Mouse (Mus musculus) lung, postnatal 14 days (tissue): ENCODE results near the gene Nrm.
A peak's percentile ranks its signal among the peaks of the same experiment; 100 is the strongest.

Source experiments
- DNase-seq: peaks from one replicate; pipeline ENCODE4 v3.0.0; 2021

The Nrm gene

DNA sequence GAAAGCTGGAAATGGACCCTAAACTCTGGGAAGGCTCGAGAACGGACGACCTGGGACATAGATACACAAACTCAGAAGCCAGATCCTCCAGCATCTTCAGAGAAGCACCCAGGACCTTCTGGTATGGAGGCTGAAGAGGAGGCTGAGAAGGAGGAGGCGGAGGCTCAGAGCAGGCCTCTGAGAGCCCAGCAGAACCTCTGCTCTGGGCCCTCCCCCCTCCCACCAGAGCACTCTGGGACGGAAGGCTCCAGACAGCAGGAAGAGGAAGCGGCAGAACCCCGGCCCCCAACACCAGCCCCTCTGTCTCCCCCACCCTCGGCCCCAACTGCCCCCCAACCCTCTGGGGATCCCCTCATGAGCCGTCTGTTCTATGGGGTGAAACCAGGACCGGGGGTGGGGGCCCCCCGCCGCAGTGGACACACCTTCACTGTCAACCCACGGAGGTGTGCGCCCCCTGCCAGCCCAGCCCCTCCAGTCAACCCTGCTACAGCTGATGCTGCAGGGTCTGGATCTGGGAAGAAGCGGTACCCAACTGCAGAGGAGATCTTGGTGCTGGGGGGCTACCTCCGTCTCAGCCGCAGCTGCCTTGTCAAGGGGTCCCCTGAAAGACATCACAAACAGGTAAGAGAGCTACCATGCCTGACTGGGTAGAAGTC is 7.2 kb downstream of the Nrm start:
- DNase-seq = peak; percentile 51

- no peak for DNase-seq
Measured at GRCm38 (mm10) chr17:35868961-35869345, 7.8 kb downstream of the Nrm start.

DNA sequence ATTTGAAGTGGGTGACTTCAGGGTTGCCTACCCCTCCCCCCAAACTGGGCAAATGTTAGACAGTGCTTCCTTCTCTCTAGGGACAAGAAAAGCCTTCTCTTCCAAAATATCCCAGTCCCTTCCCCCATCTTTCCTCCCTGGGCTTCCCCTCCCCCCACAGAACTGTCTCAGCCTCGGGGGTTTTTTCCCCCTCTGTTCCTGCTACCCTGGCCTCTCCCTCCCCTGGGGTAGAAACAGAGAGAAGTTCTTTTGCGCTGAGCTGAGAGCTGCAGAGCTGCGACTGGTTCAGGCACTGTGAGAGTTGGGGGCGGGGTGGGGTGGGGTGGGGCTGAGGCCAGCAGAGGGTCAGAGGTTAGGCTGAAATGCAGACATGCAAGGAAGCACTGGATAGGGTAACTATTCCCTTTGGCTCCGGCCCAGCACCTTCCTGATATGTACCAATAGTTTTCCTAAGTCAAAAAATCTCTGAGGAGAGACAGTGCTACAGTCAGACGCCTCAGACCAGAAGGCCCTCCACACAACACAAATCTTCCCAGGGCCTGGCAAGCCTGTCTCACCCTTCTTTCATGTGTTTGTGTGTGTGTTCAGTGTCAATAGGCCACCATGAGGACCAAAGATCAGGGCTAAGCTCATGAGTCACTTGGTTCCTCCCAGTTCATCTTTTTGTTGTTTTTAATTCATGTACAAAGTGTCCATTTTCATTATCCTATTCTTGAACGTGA is 8.4 kb downstream of the Nrm start:
- DNase-seq = peak; percentile 59

DNA sequence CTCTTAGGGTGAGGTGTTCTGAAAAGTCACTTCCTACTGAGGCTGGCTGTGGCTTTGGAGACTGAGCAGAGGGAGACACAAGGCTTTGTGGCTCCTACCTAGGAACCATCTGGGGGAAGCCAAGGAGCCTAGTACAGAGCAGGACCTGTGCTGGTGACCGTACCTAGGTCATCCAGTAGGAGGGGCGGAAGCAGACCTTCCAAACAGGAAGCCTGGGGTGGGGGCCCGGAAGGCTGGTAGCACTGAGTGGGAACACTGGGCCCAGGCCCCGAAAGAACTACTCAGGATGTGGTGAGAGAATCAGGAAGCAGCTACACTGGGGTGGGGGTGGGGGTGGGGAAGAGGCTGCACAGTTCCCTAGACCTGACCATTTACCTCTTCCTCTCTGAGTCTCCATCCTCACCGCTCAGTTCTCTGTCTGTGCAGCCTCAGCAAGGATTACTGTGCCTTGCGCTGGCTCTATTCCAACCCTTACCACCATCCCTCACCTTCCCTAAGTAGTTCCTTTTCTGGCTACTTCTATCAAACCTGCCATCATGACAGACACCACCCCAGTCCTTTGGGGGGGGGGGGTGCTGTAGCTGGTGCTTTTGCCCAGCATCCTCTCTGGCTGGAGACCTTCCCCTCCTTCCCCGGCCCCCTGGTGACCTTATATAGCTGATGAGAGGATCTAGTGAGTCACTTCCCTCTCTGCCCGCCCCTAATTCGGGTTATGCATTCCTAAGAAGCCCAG is 9.2 kb downstream of the Nrm start:
- peak; percentile 76 for DNase-seq

- peak; percentile 45 for DNase-seq
Measured at GRCm38 (mm10) chr17:35870884-35871696, 10.0 kb downstream of the Nrm start.

GRCm38 (mm10) chr17:35873774-35874519 is 12.8 kb downstream of the Nrm start:
- DNase-seq = peak; percentile 92

- DNase-seq = no peak
Measured at GRCm38 (mm10) chr17:35874721-35875120, 13.6 kb downstream of the Nrm start.

DNA sequence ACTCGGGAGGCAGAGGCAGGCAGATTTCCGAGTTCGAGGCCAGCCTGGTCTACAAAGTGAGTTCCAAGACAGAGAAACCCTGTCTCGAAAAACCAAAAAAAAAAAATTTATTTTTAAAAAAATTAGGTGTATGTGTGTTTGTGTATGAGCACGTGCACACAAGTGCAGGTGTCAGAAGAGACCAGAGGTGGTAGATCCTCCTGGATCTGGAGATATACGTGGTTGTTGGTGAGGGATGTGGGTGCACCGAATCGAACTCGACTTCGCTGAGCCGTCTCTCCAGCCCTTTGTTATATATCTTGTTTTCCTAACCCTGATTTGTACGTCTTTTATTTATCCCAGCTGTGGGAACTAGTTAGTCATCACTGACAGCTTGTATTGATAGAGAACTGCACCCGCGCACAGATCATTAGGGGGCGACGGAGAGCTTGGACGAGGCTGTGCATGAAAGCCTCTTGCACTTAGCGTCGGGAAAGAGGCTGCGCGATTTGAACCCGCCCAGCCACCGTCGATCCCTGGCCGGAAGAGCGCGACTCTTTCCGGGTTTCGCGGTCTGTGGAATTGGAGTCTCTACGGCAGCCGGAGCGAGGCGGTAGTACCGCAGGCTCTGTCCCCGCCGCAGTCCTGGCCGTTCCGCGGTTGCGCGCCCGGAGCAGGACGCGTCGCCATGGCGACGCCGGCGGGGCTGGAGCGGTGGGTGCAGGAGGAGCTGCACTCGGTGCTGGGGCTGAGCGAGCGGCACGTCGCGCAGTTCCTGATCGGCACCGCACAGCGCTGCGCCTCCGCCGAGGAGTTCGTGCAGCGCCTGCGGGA is 18.3 kb downstream of the Nrm start, which contains the start of gene Dhx16:
Gene Dhx16, plus strand, starts transcription at position 575 of the 813 bp plus-strand sequence.
- DNase-seq = peak; percentile 97

DNA sequence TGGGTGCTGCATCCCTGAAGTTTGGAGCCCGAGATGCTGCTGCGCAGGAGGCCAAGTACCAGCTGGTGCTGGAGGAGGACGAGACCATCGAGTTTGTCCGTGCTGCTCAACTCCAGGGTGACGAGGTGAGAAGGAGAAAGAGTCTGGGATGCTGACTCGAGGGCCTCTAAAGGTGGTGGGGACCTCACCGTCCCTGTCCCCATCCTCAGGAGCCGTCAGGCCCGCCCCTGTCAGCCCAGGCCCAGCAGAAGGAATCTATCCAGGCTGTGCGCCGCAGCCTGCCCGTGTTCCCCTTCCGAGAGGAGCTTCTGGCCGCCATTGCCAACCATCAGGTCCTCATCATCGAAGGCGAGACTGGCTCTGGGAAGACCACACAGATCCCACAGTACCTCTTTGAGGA is 21.8 kb downstream of the Nrm start:
- no peak for DNase-seq

DNA sequence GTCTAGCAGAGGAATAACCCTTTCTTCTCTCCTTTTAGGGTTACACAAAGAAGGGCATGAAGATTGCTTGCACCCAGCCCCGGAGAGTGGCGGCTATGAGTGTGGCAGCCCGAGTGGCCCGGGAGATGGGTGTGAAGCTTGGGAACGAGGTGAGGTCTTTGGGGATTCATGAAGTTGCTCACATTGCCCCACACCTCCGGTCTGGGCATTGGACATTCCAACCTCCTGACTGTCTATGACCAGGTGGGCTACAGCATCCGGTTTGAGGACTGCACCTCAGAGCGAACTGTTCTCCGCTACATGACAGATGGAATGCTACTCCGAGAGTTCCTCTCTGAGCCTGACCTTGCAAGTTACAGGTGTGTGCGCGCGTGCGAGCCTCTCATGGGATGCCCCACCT is 22.7 kb downstream of the Nrm start:
- no peak for DNase-seq

DNA sequence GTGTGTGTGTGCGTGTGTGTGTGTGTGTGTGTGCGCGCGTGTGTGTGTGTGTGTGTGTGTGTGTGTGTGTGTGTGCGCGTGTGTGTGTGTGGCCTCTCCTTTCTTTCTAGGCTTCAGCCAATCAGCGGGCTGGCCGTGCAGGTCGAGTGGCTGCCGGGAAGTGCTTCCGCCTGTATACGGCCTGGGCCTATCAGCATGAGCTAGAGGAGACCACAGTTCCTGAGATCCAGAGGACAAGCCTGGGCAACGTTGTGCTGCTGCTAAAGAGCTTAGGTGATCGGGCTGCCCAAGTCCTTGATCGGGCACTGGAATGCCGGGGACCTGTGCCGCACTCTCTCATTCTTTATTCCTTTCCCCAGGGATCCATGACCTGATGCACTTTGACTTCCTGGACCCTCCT is 26.6 kb downstream of the Nrm start:
- DNase-seq = no peak

- DNase-seq = peak; percentile 91
Measured at GRCm38 (mm10) chr17:35896781-35897643, 35.9 kb downstream of the Nrm start, which contains the start of gene 2310061I04Rik. Gene 2310061I04Rik, minus strand, starts transcription at chr17:35897431.

GRCm38 (mm10) chr17:35897644-35898573 is 36.8 kb downstream of the Nrm start:
- DNase-seq = no peak

- DNase-seq = no peak
Measured at GRCm38 (mm10) chr17:35900636-35901035, 39.5 kb downstream of the Nrm start.

DNA sequence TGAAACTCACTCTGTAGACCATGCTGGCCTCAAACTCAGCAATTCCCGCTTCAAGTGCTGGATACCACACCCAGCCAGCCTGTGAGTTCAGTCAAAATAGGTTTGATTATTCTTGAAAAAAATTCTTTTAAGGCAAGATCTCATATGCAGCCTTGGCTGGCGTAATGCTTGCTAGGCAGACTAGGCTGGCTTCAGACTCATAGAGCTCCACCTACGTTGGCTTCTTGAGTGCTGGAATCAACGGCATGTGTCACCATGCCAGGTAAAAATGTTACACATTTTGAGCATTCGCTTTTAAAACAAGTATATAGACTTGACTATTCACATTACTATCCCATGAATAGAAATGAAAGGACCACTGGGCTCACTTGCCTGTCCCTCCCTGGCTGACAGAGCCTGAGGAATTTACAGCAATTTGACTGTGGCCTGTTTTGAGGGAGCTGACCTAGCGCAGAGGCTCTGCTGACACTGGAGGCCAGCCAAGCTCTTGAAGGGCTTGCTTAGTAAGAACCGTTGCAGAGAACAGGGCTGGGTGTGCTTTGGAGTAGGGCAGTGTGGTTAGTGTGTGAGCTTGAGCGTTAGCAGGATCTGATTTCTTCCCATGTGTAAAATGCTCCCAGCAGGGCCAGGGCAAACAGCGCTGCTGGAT is 42.3 kb downstream of the Nrm start:
- DNase-seq = peak; percentile 77

DNA sequence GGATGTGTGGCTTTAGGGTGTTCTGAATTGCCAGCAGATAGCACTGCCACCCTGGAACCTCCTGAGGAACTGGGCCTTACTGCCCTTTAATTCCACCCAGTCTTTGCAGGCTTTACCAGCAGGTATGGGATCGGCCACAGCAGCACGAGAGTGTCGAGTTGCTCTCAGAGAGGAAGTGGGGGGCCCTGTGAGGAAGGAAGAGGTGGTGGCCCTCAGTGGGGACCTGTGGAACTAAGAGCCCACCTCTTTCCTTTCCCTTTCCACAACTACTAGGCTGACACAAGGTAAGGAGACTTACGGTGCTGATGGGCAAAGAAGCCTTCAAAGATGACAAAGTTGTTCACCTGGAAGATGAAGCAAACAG is 42.9 kb downstream of the Nrm start:
- no peak for DNase-seq

DNA sequence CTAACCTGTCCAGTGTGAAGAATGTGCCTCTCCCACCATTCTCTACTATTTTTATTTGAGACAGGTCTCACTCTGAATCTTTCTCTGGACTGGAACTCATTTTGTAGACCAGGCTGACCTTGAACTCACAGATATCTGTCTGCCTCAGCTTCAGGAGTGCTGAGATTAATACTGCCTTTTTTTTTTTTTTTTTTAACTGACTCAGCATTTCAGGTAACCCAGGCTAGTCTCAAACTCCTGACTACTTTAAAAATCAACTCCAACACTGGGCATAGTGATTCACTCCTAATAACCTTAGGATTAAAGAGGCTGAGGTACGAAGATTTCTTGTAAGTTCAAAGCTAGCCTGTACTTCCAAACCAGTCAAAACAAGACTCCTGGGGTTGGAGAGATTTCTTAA is 44.5 kb downstream of the Nrm start:
- no peak for DNase-seq

DNA sequence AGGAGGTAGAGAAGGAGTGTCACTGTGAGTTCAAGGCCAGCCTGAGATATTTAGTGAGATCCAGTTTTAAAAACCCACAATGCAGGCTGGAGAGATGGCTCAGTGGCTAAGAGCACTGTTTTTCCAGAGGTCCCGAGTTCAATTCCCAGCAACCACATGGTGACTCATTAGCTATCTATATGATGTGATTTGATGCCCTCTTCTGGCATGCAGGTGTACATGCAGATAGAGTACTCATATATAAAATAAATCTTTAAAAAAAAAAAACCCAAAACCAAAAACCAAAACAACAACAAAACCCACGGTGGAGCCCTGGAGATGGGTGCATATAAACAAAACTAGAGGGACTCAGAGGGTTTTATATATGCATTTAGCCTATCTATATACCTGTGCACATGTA is 46.5 kb downstream of the Nrm start:
- no peak for DNase-seq
